Mouse (Mus musculus): ENCODE data around the gene Ifit3.

GRCm38 (mm10) chr19:34556621-34557020 lies 26.7 kb upstream of the Ifit3 start:
- no peak for TF ChIP-seq POLR2A (IDR thresholded peaks at IDR 0.05; ENCODE audit: insufficient read depth, low read length)
- no peak for TF ChIP-seq CTCF (IDR thresholded peaks at IDR 0.05; ENCODE audit: low read depth, low read length)

Data from ES-Bruce4 (cell line).